Mouse (Mus musculus): ENCODE results near the gene Tcte3. TPM values are rescaled to one million over a fixed set of nuclear protein-coding genes. Genes with fewer than 3 reads are reported as not detected.
"Not testable (repeated sequence)": the region's sequence is repeated elsewhere in the genome, so short reads cannot be mapped to it uniquely, and the experiment has no call there.

The Tcte3 gene
- polyA plus RNA-seq, 1 experiment from 2014 or later, result not detected

GRCm38 (mm10) chr17:15059646-15060045 lies 18.4 kb upstream of the Tcte3 start:
- no peak for TF ChIP-seq CTCF (IDR thresholded peaks at IDR 0.05; ENCODE audit: low read depth)
- DNase-seq, result no peak
- no peak overlapping the region for H3K27ac ChIP-seq (ENCODE audit: low read depth)
- peaks cover 27% of the 10 kb centered on the region for H3K36me3 ChIP-seq (ENCODE audit: insufficient read depth)
- ATAC-seq (ENCODE audit: insufficient read depth), result no peak
- no peaks in the 10 kb centered on the region for H3K27me3 ChIP-seq (ENCODE audit: insufficient read depth, low read length)
- H3K9ac ChIP-seq, result no peak overlapping the region
- no peaks in the 10 kb centered on the region for H3K9me3 ChIP-seq (ENCODE audit: low read depth, low read length)
- no peaks in the 10 kb centered on the region for H3K4me1 ChIP-seq (ENCODE audit: insufficient read depth)
- no peak overlapping the region for H3K4me3 ChIP-seq (ENCODE audit: low read depth, low read length)
- H3K4me2 ChIP-seq, result no peak overlapping the region
- 91% methylated on average over 14 of the region's 14 CpGs for WGBS

GRCm38 (mm10) chr17:15058161-15058591 lies 16.9 kb upstream of the Tcte3 start:
- no peaks in the 10 kb centered on the region for H3K9me3 ChIP-seq (ENCODE audit: low read depth, low read length)
- DNase-seq, result peak; percentile 73
- no peaks in the 10 kb centered on the region for H3K27me3 ChIP-seq (ENCODE audit: insufficient read depth, low read length)
- peak; percentile 88 for ATAC-seq (ENCODE audit: insufficient read depth)
- no peak overlapping the region for H3K4me3 ChIP-seq (ENCODE audit: low read depth, low read length)
- peaks cover 27% of the 10 kb centered on the region for H3K36me3 ChIP-seq (ENCODE audit: insufficient read depth)
- H3K4me2 ChIP-seq, result no peak overlapping the region
- no peak overlapping the region for H3K27ac ChIP-seq (ENCODE audit: low read depth)
- no peak for TF ChIP-seq CTCF (IDR thresholded peaks at IDR 0.05; ENCODE audit: low read depth)
- no peaks in the 10 kb centered on the region for H3K4me1 ChIP-seq (ENCODE audit: insufficient read depth)
- H3K9ac ChIP-seq, result no peak overlapping the region
- WGBS, result 65% methylated on average over 5 of the region's 5 CpGs

DNA sequence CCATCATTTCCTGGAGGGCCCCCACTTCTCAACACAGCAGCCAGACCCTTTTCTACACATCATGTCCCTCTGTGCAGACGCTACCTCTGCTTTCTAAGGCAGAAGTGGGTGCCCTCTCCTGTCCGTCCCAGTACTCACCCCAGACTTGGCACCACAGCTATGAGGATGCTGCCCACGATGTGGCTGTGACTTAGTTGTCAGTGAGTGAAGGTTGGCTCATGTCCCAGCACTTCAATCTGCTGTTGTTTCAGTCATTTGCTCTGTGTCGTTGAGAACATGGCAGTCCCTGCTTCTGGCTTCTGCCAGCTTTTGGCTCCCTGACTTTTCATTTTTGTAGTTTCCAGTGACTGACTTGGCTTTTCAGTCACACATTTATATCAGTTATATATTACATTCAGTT lies 14.6 kb upstream of the Tcte3 start:
- Histone ChIP-seq H3K4me1 (ENCODE audit: insufficient read depth) (no peaks in the 10 kb centered on the region), H3K27me3 (ENCODE audit: insufficient read depth, low read length) (no peaks in the 10 kb centered on the region), H3K27ac (ENCODE audit: low read depth) (no peak overlapping the region), H3K4me3 (ENCODE audit: low read depth, low read length) (no peak overlapping the region), H3K36me3 (ENCODE audit: insufficient read depth) (peaks cover 24% of the 10 kb centered on the region), H3K9ac (no peak overlapping the region), H3K4me2 (no peak overlapping the region), H3K9me3 (ENCODE audit: low read depth, low read length) (no peaks in the 10 kb centered on the region)
- no peak for ATAC-seq (ENCODE audit: insufficient read depth)
- no peak for DNase-seq
- WGBS, result 66% methylated on average over 4 of the region's 4 CpGs
- no peak for TF ChIP-seq CTCF (IDR thresholded peaks at IDR 0.05; ENCODE audit: low read depth)

DNA sequence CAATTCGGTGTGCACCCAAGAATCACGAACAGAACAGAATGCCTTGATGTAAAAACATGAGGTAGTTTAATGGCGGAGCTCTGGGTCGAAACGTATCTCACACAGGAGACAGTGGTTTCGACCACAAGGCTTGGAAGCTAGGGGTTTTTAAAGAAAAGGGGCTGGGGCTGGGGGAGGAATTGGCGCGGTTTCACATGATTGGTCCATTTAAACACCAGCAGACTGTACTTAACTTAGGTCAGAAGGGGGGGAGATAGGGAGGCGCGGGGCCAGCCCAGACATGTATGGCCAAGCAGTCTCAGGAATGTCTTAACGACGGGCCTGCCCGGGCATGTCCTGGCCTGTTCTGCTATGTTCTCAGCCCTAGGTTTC lies 12.5 kb upstream of the Tcte3 start:
- WGBS, result 89% methylated on average over 11 of the region's 13 CpGs
- not testable (repeated sequence) for DNase-seq

GRCm38 (mm10) chr17:15053183-15053828 lies 12.0 kb upstream of the Tcte3 start:
- not testable (repeated sequence) for DNase-seq; H3K4me2 ChIP-seq; H3K9me3 ChIP-seq (ENCODE audit: low read depth, low read length); ATAC-seq (ENCODE audit: insufficient read depth); H3K27ac ChIP-seq (ENCODE audit: low read depth); H3K4me3 ChIP-seq (ENCODE audit: low read depth, low read length); H3K9ac ChIP-seq; H3K27me3 ChIP-seq (ENCODE audit: insufficient read depth, low read length); H3K4me1 ChIP-seq (ENCODE audit: insufficient read depth)
- 92% methylated on average over 5 of the region's 8 CpGs for WGBS
- H3K36me3 ChIP-seq (ENCODE audit: insufficient read depth), result peaks cover 11% of the 10 kb centered on the region

More for the DNA sequence above, 12.5 kb upstream of the Tcte3 start:
- not testable (repeated sequence) for H3K9me3 ChIP-seq (ENCODE audit: low read depth, low read length); H3K27me3 ChIP-seq (ENCODE audit: insufficient read depth, low read length); H3K27ac ChIP-seq (ENCODE audit: low read depth); H3K4me3 ChIP-seq (ENCODE audit: low read depth, low read length); ATAC-seq (ENCODE audit: insufficient read depth); H3K4me1 ChIP-seq (ENCODE audit: insufficient read depth); H3K9ac ChIP-seq; H3K4me2 ChIP-seq
- H3K36me3 ChIP-seq (ENCODE audit: insufficient read depth), result peaks cover 11% of the 10 kb centered on the region

DNA sequence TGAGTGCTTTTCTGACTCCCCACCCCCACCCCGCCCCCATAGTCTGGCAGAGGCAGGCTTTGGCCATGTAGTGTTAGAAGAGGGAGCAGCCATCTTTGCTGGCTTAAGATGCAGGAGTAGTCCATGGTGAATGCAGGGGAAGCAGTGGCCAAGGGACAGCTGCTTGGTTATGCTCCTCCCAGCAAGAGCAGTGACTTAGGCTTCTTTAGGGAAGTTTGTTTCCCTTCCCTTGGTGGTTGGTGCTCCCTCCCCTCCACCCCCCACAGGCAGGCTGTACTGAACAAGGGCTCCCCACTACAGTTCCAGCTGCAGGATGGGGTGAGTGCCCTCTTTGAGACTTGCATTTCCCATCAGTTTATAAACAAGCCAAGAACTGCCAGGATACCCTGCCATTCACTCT lies 11.5 kb upstream of the Tcte3 start:
- H3K27ac ChIP-seq (ENCODE audit: low read depth); H3K9me3 ChIP-seq (ENCODE audit: low read depth, low read length); DNase-seq; H3K4me3 ChIP-seq (ENCODE audit: low read depth, low read length); H3K27me3 ChIP-seq (ENCODE audit: insufficient read depth, low read length); H3K4me1 ChIP-seq (ENCODE audit: insufficient read depth); H3K9ac ChIP-seq; H3K4me2 ChIP-seq: not testable (repeated sequence)
- ATAC-seq (ENCODE audit: insufficient read depth), result peak; percentile 17; the same call in 1 of the 2 replicates
- H3K36me3 ChIP-seq (ENCODE audit: insufficient read depth), result peaks cover 11% of the 10 kb centered on the region
- WGBS, result 56% methylated on average over 1 of the region's 1 CpGs

DNA sequence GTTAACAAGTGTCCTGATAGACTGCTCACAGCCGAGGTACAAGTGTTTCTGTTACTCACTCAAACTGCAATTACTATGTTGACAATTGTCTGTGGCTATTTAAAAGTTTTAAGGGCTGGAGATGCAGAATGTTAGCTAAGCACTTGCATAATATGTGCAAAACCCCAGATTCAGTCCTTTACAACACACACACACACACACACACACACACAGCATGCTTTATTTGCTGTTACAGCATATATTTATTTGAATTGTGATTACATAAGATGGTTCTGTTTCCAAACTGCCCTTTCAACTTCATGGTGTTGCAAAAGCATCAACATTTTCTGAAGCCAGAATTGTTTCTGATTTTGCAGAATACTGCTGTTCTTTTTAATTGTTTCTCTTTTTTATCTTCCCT lies 9.1 kb upstream of the Tcte3 start:
- not testable (repeated sequence) for H3K9ac ChIP-seq; H3K36me3 ChIP-seq (ENCODE audit: insufficient read depth); DNase-seq; H3K4me2 ChIP-seq; H3K27ac ChIP-seq (ENCODE audit: low read depth); ATAC-seq (ENCODE audit: insufficient read depth); H3K9me3 ChIP-seq (ENCODE audit: low read depth, low read length); H3K4me3 ChIP-seq (ENCODE audit: low read depth, low read length); H3K4me1 ChIP-seq (ENCODE audit: insufficient read depth); H3K27me3 ChIP-seq (ENCODE audit: insufficient read depth, low read length)
- no CpG with 5 or more reads among the region's 1 CpGs for WGBS

DNA sequence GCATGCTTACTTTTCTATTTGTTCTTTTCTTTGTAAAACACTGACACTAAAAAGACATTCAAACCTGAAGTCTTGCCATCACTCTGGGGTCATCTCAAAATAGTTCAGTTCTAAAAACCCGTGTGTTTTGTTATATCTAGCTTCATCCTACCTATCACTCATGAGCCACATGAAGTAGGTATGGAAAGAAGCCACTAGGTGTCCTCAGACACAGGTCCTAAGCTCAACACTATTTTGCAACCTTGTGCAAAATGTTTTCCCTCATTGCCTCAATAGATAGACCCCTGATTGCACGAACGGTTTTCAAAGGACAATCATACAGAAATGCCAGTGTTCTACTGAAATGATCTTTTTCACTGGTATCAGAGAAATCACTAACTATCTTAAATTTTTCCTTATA lies 833 bp downstream of the Tcte3 start:
- H3K4me3 ChIP-seq (ENCODE audit: low read depth, low read length); H3K27ac ChIP-seq (ENCODE audit: low read depth); H3K36me3 ChIP-seq (ENCODE audit: insufficient read depth); H3K4me1 ChIP-seq (ENCODE audit: insufficient read depth); ATAC-seq (ENCODE audit: insufficient read depth); H3K4me2 ChIP-seq; H3K9ac ChIP-seq; DNase-seq; H3K27me3 ChIP-seq (ENCODE audit: insufficient read depth, low read length); H3K9me3 ChIP-seq (ENCODE audit: low read depth, low read length): not testable (repeated sequence)
- WGBS, result no CpG with 5 or more reads among the region's 3 CpGs

- not testable (repeated sequence) for DNase-seq; H3K27ac ChIP-seq (ENCODE audit: low read depth); H3K9me3 ChIP-seq (ENCODE audit: low read depth, low read length); H3K4me1 ChIP-seq (ENCODE audit: insufficient read depth); H3K4me2 ChIP-seq; H3K27me3 ChIP-seq (ENCODE audit: insufficient read depth, low read length); H3K4me3 ChIP-seq (ENCODE audit: low read depth, low read length); ATAC-seq (ENCODE audit: insufficient read depth); H3K36me3 ChIP-seq (ENCODE audit: insufficient read depth); H3K9ac ChIP-seq
- WGBS, result no CpG with 5 or more reads among the region's 4 CpGs
Observed at GRCm38 (mm10) chr17:15031414-15031813, 9.9 kb downstream of the Tcte3 start.

DNA sequence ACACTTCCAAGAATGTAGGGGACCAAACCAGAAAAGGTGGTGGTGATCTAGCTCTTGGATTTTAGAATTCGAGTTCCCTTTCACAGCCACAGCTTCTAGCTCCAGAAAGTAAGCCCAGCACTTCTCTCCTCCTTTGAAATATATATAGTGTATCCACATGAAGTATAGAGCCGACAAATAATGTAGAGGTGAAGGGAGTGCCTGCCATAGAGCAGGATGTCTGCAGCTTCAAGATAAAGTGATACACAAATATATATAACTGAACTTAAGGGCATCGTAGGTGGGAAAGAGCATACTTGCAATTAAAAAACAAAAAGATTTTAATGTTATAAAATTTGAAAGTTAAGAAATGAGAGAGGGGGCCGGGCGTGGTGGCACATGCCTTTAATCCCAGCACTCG lies 15.8 kb downstream of the Tcte3 start:
- not testable (repeated sequence) for ATAC-seq (ENCODE audit: insufficient read depth); H3K9me3 ChIP-seq (ENCODE audit: low read depth, low read length); H3K36me3 ChIP-seq (ENCODE audit: insufficient read depth); H3K4me2 ChIP-seq; H3K4me3 ChIP-seq (ENCODE audit: low read depth, low read length); DNase-seq; H3K4me1 ChIP-seq (ENCODE audit: insufficient read depth); H3K27ac ChIP-seq (ENCODE audit: low read depth); H3K9ac ChIP-seq; H3K27me3 ChIP-seq (ENCODE audit: insufficient read depth, low read length)
- no CpG with 5 or more reads among the region's 6 CpGs for WGBS

Data from lung, embryonic 14.5 days (tissue).